Comparison of ENCODE assay signal across 8 mouse cellular contexts in genomic region chr7:62346269-62346668, GRCm38 (mm10). TPM values are rescaled to one million over a fixed set of nuclear protein-coding genes. Genes with fewer than 3 reads are reported as not detected.
DNase-seq lines count a peak whose midpoint lies in the region; ATAC-seq and TF ChIP-seq lines count a peak whose summit lies in the region.

Gene Ndn (plus strand): TSS chr7:62346569.

- no peak for TF ChIP-seq POLR2A in limb, embryonic 14.5 days (IDR thresholded peaks at IDR 0.05; ENCODE audit: borderline replicate concordance, extremely low read depth, insufficient read depth, insufficient read length)

- no peak for ATAC-seq in heart, embryonic 16.5 days (replicated peaks; ENCODE audit: extremely low read depth, insufficient read depth, low FRiP score)
- ATAC-seq in limb, embryonic 14.5 days (ENCODE audit: low FRiP score, low read depth) = no peak
- ATAC-seq in activated CD4-positive, CD25-positive, alpha-beta regulatory T cell, adult 4 months = no peak

- H3K27me3 ChIP-seq in heart, embryonic 16.5 days (ENCODE audit: control insufficient read depth, insufficient read depth, low read length) = no peaks in the 10 kb centered on the region
- H3K27me3 ChIP-seq in limb, embryonic 14.5 days (ENCODE audit: control insufficient read depth, insufficient read depth, low read length) = no peaks in the 10 kb centered on the region

- no peak for DNase-seq in heart, postnatal 14 days
- DNase-seq in adrenal gland, postnatal 36 days = no peak
- no peak for DNase-seq in heart, postnatal 4 days
- no peak for DNase-seq in limb, embryonic 14.5 days (ENCODE audit: low spot score)
- no peak for DNase-seq in embryo, embryonic 10 days (ENCODE audit: low spot score)
- DNase-seq in thymus, postnatal 10 days (ENCODE audit: low spot score in 2 of 2) = no peak

- H3K4me2 ChIP-seq in heart, embryonic 16.5 days (ENCODE audit: low read depth, low read length) = no peak within 1 kb of the TSS
- H3K4me2 ChIP-seq in limb, embryonic 14.5 days (replicated peaks; ENCODE audit: low read depth, low read length, severe bottlenecking) = no peak within 1 kb of the TSS

- no peak within 1 kb of the TSS for H3K9ac ChIP-seq in heart, embryonic 16.5 days (ENCODE audit: low read length)
- H3K9ac ChIP-seq in limb, embryonic 14.5 days (ENCODE audit: low read depth, low read length, severe bottlenecking) = no peak within 1 kb of the TSS

- no peak within 1 kb of the TSS for H3K4me3 ChIP-seq in heart, embryonic 16.5 days (ENCODE audit: low read length)
- no peak within 1 kb of the TSS for H3K4me3 ChIP-seq in limb, embryonic 14.5 days (replicated peaks; ENCODE audit: low read length)

- no peaks in the 10 kb centered on the region for H3K4me1 ChIP-seq in heart, embryonic 16.5 days (ENCODE audit: control insufficient read depth, insufficient read depth, low read length)
- H3K4me1 ChIP-seq in limb, embryonic 14.5 days (ENCODE audit: control insufficient read depth, insufficient read depth, low read length) = no peaks in the 10 kb centered on the region

- no peak within 1 kb of the TSS for H3K27ac ChIP-seq in heart, embryonic 16.5 days (ENCODE audit: low read length)
- H3K27ac ChIP-seq in limb, embryonic 14.5 days (replicated peaks; ENCODE audit: low read depth, low read length) = no peak within 1 kb of the TSS

- no peaks in the 10 kb centered on the region for H3K36me3 ChIP-seq in heart, embryonic 16.5 days (ENCODE audit: control insufficient read depth, insufficient read depth)
- no peaks in the 10 kb centered on the region for H3K36me3 ChIP-seq in limb, embryonic 14.5 days (ENCODE audit: control insufficient read depth, insufficient read depth, low read length)

- peaks cover 5% of the 10 kb centered on the region for H3K9me3 ChIP-seq in heart, embryonic 16.5 days (replicated peaks; ENCODE audit: control insufficient read depth, low read length)
- H3K9me3 ChIP-seq in limb, embryonic 14.5 days (ENCODE audit: control insufficient read depth, low read length) = no peaks in the 10 kb centered on the region

- 30% methylated on average over 1 of the region's 1 CpGs for WGBS in heart, embryonic 16.5 days
- 63% methylated on average over 1 of the region's 1 CpGs for WGBS in limb, embryonic 14.5 days

- intact Hi-C loops in heart, postnatal 14 days (cut with DNase I) = no loop called here

RNA-seq across cellular contexts. Expression of gene Ndn, which starts in this region (rescaled TPM):
- 49.6 and 49.7 TPM in 2 replicates for polyA plus RNA-seq in heart, embryonic 16.5 days (2015; fragmentation: Nextera tagmentation; extraction: Ambion mirVana)
- 1 to 10 TPM; 7.6 to 8.9 TPM for total RNA-seq in heart, postnatal 14 days (2021)
- 10 to 100 TPM; 71.7 to 87.8 TPM for total RNA-seq in adrenal gland, postnatal 36 days (2021)
- total RNA-seq in heart, postnatal 4 days (2021) = 10 to 100 TPM; 17.9 to 18.9 TPM
- 103 and 109 TPM in 2 replicates for polyA plus RNA-seq in limb, embryonic 14.5 days (2012; rRNA removed)
- 121 and 139 TPM in 2 replicates for polyA plus RNA-seq in limb, embryonic 14.5 days (2014; fragmentation: Nextera tagmentation; extraction: Ambion mirVana)
- under 1 TPM in 1 of 2 experiments, not detected in 1; 0.15 TPM for polyA plus RNA-seq in activated CD4-positive, CD25-positive, alpha-beta regulatory T cell, adult 4 months (2017; shearing (Covaris generic))

Comparison
In these comparisons a context has a peak if more than half of its experiments do, and no peak if none do; other contexts are left out.
1. RNA of gene Ndn (polyA plus RNA-seq): 103 to 139 TPM in limb, embryonic 14.5 days and 49.6 to 49.7 TPM in heart, embryonic 16.5 days; 0.15 TPM in activated CD4-positive, CD25-positive, alpha-beta regulatory T cell, adult 4 months; every median in the first group is over 10 times any median in the second.